Comparison of ENCODE assay signal across 14 mouse cellular contexts in genomic region chr9:86683713-86684209, GRCm38 (mm10). TPM values are rescaled to one million over a fixed set of nuclear protein-coding genes. Genes with fewer than 3 reads are reported as not detected.
DNase-seq lines count a peak whose midpoint lies in the region; ATAC-seq and TF ChIP-seq lines count a peak whose summit lies in the region.
"Had no signal": no experiment of that assay in that cellular context is flagged by ENCODE, and none has a peak within 500 bp of the region (broad histone marks: within the 10 kb centered on the region; RNA-seq: fewer than 3 reads in every experiment).

No protein-coding gene starts in this region.

- no peak for ATAC-seq in heart, embryonic 12.5 days (ENCODE audit: insufficient number of reproducible peaks, low FRiP score)
- no peak; the same call in 1 of the 2 replicates for ATAC-seq in lung, postnatal 0 days
- no peak for ATAC-seq in limb, embryonic 15.5 days (ENCODE audit: insufficient number of reproducible peaks, low FRiP score, low TSS enrichment, low read depth)
- ATAC-seq in megakaryocyte-erythroid progenitor cell, adult 5-6 weeks (replicated peaks; ENCODE audit: low FRiP score, low TSS enrichment, poor library complexity, severe bottlenecking), result no peak
- ATAC-seq: liver, embryonic 12.5 days had no signal

- no peak for TF ChIP-seq CTCF in lung, postnatal 0 days (IDR thresholded peaks at IDR 0.05)
- no peak for TF ChIP-seq CTCF in kidney, adult 2 months (conservative IDR thresholded peaks at IDR 0.05; ENCODE audit: insufficient read depth, insufficient read length, low read depth, low read length)

- no peak overlapping the region for H3K4me2 ChIP-seq in heart, embryonic 12.5 days
- peak overlapping the region; percentile 33 for H3K4me2 ChIP-seq in lung, postnatal 0 days (replicated peaks; ENCODE audit: low read depth, low read length)
- no peak overlapping the region for H3K4me2 ChIP-seq in limb, embryonic 15.5 days
- H3K4me2 ChIP-seq: embryonic facial prominence, embryonic 12.5 days; liver, embryonic 12.5 days had no signal

- no peak overlapping the region for H3K4me3 ChIP-seq in heart, embryonic 12.5 days
- no peak overlapping the region for H3K4me3 ChIP-seq in lung, postnatal 0 days (ENCODE audit: low read depth, low read length)
- H3K4me3 ChIP-seq in kidney, adult 2 months (ENCODE audit: insufficient read depth, low read depth, low read length), result no peak overlapping the region
- no peak overlapping the region for H3K4me3 ChIP-seq in limb, embryonic 15.5 days
- H3K4me3 ChIP-seq: embryonic facial prominence, embryonic 12.5 days; liver, embryonic 12.5 days had no signal

- no peak for TF ChIP-seq EP300 in lung, postnatal 0 days (IDR thresholded peaks at IDR 0.05)

- peak overlapping the region; percentile 54 for H3K27ac ChIP-seq in heart, embryonic 12.5 days (ENCODE audit: poor library complexity, severe bottlenecking)
- H3K27ac ChIP-seq in lung, postnatal 0 days (ENCODE audit: low read length), result no peak overlapping the region
- H3K27ac ChIP-seq in kidney, adult 2 months (ENCODE audit: insufficient read depth, low read depth, low read length), result peak overlapping the region; percentile 58; the same call in 1 of the 2 replicates
- H3K27ac ChIP-seq in limb, embryonic 15.5 days, result peak overlapping the region; percentile 54
- H3K27ac ChIP-seq: embryonic facial prominence, embryonic 12.5 days; liver, embryonic 12.5 days had no signal

- H3K4me1 ChIP-seq in heart, embryonic 12.5 days (replicated peaks), result peaks cover 16% of the 10 kb centered on the region
- H3K4me1 ChIP-seq in lung, postnatal 0 days (ENCODE audit: insufficient read depth, low read depth, low read length), result no peaks in the 10 kb centered on the region
- H3K4me1 ChIP-seq in kidney, adult 2 months (ENCODE audit: control insufficient read depth, insufficient read depth, low read length), result peaks cover 14% of the 10 kb centered on the region
- peaks cover 8% of the 10 kb centered on the region; the same call in 1 of the 2 replicates for H3K4me1 ChIP-seq in limb, embryonic 15.5 days

- 56% methylated on average over 8 of the region's 8 CpGs for WGBS in heart, embryonic 12.5 days
- WGBS in lung, postnatal 0 days, result 45% methylated on average over 8 of the region's 8 CpGs
- 49% methylated on average over 8 of the region's 8 CpGs for WGBS in kidney, adult 2 months
- WGBS in limb, embryonic 15.5 days, result 61% methylated on average over 8 of the region's 8 CpGs

- no peak overlapping the region for H3K9ac ChIP-seq in heart, embryonic 12.5 days
- no peak overlapping the region for H3K9ac ChIP-seq in lung, postnatal 0 days (replicated peaks; ENCODE audit: low read depth)
- no peak overlapping the region for H3K9ac ChIP-seq in limb, embryonic 15.5 days
- H3K9ac ChIP-seq: embryonic facial prominence, embryonic 12.5 days; liver, embryonic 12.5 days had no signal

- H3K9me3 ChIP-seq in heart, embryonic 12.5 days (replicated peaks), result no peaks in the 10 kb centered on the region
- H3K9me3 ChIP-seq in lung, postnatal 0 days (ENCODE audit: low read length), result no peaks in the 10 kb centered on the region
- no peaks in the 10 kb centered on the region for H3K9me3 ChIP-seq in limb, embryonic 15.5 days
- H3K9me3 ChIP-seq: embryonic facial prominence, embryonic 12.5 days; liver, embryonic 12.5 days had no signal

- no peak for DNase-seq in heart, postnatal 14 days
- DNase-seq in lung, postnatal 0 days (ENCODE audit: low spot score), result peak; percentile 39
- DNase-seq in lung, adult 18-20 months, result no peak
- DNase-seq in kidney, adult 2 months, result peak; percentile 46
- no peak for DNase-seq in gastrocnemius, postnatal 25 days
- DNase-seq: adrenal gland, postnatal 14 days; cerebellum, adult 11 months; heart, postnatal 10 days had no signal

- H3K36me3 ChIP-seq in heart, embryonic 12.5 days, result no peaks in the 10 kb centered on the region
- no peaks in the 10 kb centered on the region for H3K36me3 ChIP-seq in lung, postnatal 0 days (ENCODE audit: insufficient read depth, low read length)
- H3K36me3 ChIP-seq in kidney, adult 2 months (ENCODE audit: control insufficient read depth, insufficient read depth, low read length), result no peaks in the 10 kb centered on the region
- H3K36me3 ChIP-seq in limb, embryonic 15.5 days, result no peaks in the 10 kb centered on the region
- H3K36me3 ChIP-seq: embryonic facial prominence, embryonic 12.5 days; liver, embryonic 12.5 days had no signal

- no peak for TF ChIP-seq POLR2A in kidney, adult 2 months (IDR thresholded peaks at IDR 0.05; ENCODE audit: low read depth, low read length)

- intact Hi-C loops in heart, postnatal 14 days (cut with DNase I), result no loop called here

- no peaks in the 10 kb centered on the region for H3K27me3 ChIP-seq in heart, embryonic 12.5 days (replicated peaks)
- no peaks in the 10 kb centered on the region for H3K27me3 ChIP-seq in lung, postnatal 0 days (replicated peaks; ENCODE audit: insufficient read depth, low read length)
- H3K27me3 ChIP-seq in kidney, adult 2 months (replicated peaks; ENCODE audit: control insufficient read depth, insufficient read depth, low read length), result no peaks in the 10 kb centered on the region
- no peaks in the 10 kb centered on the region for H3K27me3 ChIP-seq in limb, embryonic 15.5 days
- H3K27me3 ChIP-seq: embryonic facial prominence, embryonic 12.5 days; liver, embryonic 12.5 days had no signal

RNA-seq across cellular contexts. Expression of gene Me1, which starts 12.0 kb away (rescaled TPM):
- 50.0 and 51.1 TPM in 2 replicates for polyA plus RNA-seq in heart, embryonic 12.5 days (2016; fragmentation: Nextera tagmentation; extraction: Ambion mirVana)
- total RNA-seq in heart, postnatal 14 days (2021), result 10 to 100 TPM; 73.0 to 84.6 TPM
- polyA plus RNA-seq in lung, postnatal 0 days (2015; fragmentation: Nextera tagmentation; extraction: Ambion mirVana), result 48.7 and 51.1 TPM in 2 replicates
- 150 and 153 TPM in 2 replicates for polyA plus RNA-seq in kidney, adult 2 months (2012; rRNA removed)
- 31.0 and 32.4 TPM in 2 replicates for polyA plus RNA-seq in limb, embryonic 15.5 days (2015; fragmentation: Nextera tagmentation; extraction: Ambion mirVana)
- 0.17 TPM in 1 of 2 replicates, not detected in the other for total RNA-seq in megakaryocyte-erythroid progenitor cell, adult 5-6 weeks (2014; fragmentation: Nextera tagmentation)
- total RNA-seq in megakaryocyte-erythroid progenitor cell, adult 5-6 weeks (2017), result not detected in 2 replicates
- 100 to 1,000 TPM; 122 to 129 TPM for total RNA-seq in gastrocnemius, postnatal 25 days (2021)
- total RNA-seq: megakaryocyte, adult 5-6 weeks had no signal

RNA-seq across cellular contexts. Expression of gene Prss35, which starts 59.7 kb away (rescaled TPM):
- polyA plus RNA-seq in heart, embryonic 12.5 days (2016; fragmentation: Nextera tagmentation; extraction: Ambion mirVana), result 32.7 and 34.7 TPM in 2 replicates
- total RNA-seq in heart, postnatal 14 days (2021), result 1 to 10 TPM in 1 of 2 experiments, under 1 TPM in 1; 0.49 to 1.2 TPM
- 18.0 and 29.2 TPM in 2 replicates for polyA plus RNA-seq in lung, postnatal 0 days (2015; fragmentation: Nextera tagmentation; extraction: Ambion mirVana)
- polyA plus RNA-seq in kidney, adult 2 months (2012; rRNA removed), result 0.20 and 0.87 TPM in 2 replicates
- 91.6 and 94.5 TPM in 2 replicates for polyA plus RNA-seq in limb, embryonic 15.5 days (2015; fragmentation: Nextera tagmentation; extraction: Ambion mirVana)
- total RNA-seq in megakaryocyte-erythroid progenitor cell, adult 5-6 weeks (2014; fragmentation: Nextera tagmentation), result not detected in 2 replicates
- total RNA-seq in megakaryocyte-erythroid progenitor cell, adult 5-6 weeks (2017), result not detected in 2 replicates
- under 1 TPM in 1 of 2 experiments, not detected in 1; 0.28 TPM for total RNA-seq in gastrocnemius, postnatal 25 days (2021)
- total RNA-seq: megakaryocyte, adult 5-6 weeks had no signal

Comparison
In these comparisons a context has a peak if more than half of its experiments do, and no peak if none do; other contexts are left out.
1. DNase-seq: peak in lung, postnatal 0 days (single experiment) and kidney, adult 2 months (single experiment); none in heart, postnatal 14 days (0 of 2), lung, adult 18-20 months (0 of 2) and gastrocnemius, postnatal 25 days (single experiment).
2. RNA of gene Prss35, which starts 59.7 kb away (polyA plus RNA-seq): 91.6 to 94.5 TPM in limb, embryonic 15.5 days, 32.7 to 34.7 TPM in heart, embryonic 12.5 days and 18.0 to 29.2 TPM in lung, postnatal 0 days; 0.20 to 0.87 TPM in kidney, adult 2 months; every median in the first group is over 10 times any median in the second.